Mouse (Mus musculus) embryonic facial prominence, embryonic 10.5 days (tissue): ENCODE data around the gene Coro1b. TPM values are rescaled to one million over a fixed set of nuclear protein-coding genes. Genes with fewer than 3 reads are reported as not detected.
A peak's percentile ranks its signal among the peaks of the same experiment; 100 is the strongest.

ENCODE experiments used
- DNase-seq: peaks from one replicate; pipeline ENCODE4 v3.0.0-alpha.2; 2017; ENCODE audit warnings: low spot score
- H3K27ac ChIP-seq: fragments of 300-500 bp; sonication (generic); replicated peaks from 2 replicates; pipeline ENCODE4 v1.5.1; 2016; ENCODE audit warnings: mild to moderate bottlenecking
- H3K27me3 ChIP-seq: fragments of 300-500 bp; sonication (generic); replicated peaks from 2 replicates; pipeline ENCODE4 v1.6.1; 2016; ENCODE audit warnings: low read depth, mild to moderate bottlenecking; ENCODE audit not compliant: poor library complexity, severe bottlenecking
- H3K36me3 ChIP-seq: fragments of 300-500 bp; sonication (generic); replicated peaks from 2 replicates; pipeline ENCODE4 v1.6.1; 2016; ENCODE audit warnings: mild to moderate bottlenecking, moderate library complexity
- H3K4me1 ChIP-seq: fragments of 300-500 bp; sonication (generic); 2 replicates; pipeline ENCODE4 v1.6.1; 2016
- H3K4me3 ChIP-seq: fragments of 300-500 bp; sonication (generic); 2 replicates; pipeline ENCODE4 v1.5.1; 2016; ENCODE audit warnings: mild to moderate bottlenecking, moderate library complexity
- H3K9me3 ChIP-seq: fragments of 300-500 bp; sonication (generic); 2 replicates; pipeline ENCODE4 v1.6.1; 2016; ENCODE audit warnings: mild to moderate bottlenecking
- WGBS: fragments of 180-500 bp; shearing (Covaris S2); methylation state at CpG from one replicate; pipeline ENCODE4 v1.1.7; 2016; 5-methylcytosine and 5-hydroxymethylcytosine counted together
- polyA plus RNA-seq: library from polyadenylated mRNA; unstranded; fragments of >200 nt; fragmentation: Nextera tagmentation; extraction: Ambion mirVana; gene quantifications from 2 replicates; pipeline ENCODE4 v1.2.1, GENCODE M21; 2016

Gene Coro1b
- polyA plus RNA-seq, 1 experiment from 2014 or later = 130 TPM

DNA sequence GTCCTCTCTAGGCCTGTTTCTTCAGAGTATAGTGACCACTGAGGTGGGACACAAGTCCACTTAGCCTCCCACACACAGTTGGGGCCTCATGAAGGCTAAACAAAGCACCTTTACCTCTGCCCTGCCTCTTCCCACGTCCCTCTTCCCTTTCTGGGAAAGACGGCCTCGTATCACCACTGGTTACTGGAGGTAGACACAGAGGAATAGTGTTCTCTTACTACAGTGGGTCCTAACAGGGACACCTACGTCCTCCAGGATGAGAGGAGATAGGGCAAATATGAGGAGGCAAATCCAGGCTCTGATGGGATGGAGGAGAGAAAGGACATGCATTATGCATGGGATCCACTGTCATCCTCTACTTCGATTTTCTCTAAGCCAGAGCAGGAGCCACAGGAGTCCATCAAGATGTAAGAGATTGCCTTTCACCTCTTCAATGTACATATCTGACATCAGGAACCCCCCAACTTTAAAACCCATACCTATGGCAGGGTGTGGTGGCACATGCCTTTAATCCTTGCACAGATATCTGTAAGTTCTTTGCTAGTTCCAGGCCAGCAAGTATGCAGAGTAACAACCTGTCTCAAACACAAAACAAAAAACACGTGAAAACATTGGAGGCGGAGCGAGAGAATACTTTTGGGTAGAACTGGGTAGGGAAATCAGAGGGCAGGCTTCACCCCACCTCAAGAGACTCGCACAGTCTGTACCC is 483 bp upstream of the Coro1b start:
- Histone ChIP-seq H3K9me3 (peaks cover 3% of the 10 kb centered on the region; the same call in 1 of the 2 replicates), H3K27ac (peak overlapping the region; percentile 88), H3K4me3 (peak overlapping the region; percentile 88), H3K36me3 (peaks cover 32% of the 10 kb centered on the region), H3K4me1 (peaks cover 29% of the 10 kb centered on the region), H3K27me3 (no peaks in the 10 kb centered on the region)
- WGBS = 34% methylated on average over 9 of the region's 9 CpGs
- DNase-seq = no peak

DNA sequence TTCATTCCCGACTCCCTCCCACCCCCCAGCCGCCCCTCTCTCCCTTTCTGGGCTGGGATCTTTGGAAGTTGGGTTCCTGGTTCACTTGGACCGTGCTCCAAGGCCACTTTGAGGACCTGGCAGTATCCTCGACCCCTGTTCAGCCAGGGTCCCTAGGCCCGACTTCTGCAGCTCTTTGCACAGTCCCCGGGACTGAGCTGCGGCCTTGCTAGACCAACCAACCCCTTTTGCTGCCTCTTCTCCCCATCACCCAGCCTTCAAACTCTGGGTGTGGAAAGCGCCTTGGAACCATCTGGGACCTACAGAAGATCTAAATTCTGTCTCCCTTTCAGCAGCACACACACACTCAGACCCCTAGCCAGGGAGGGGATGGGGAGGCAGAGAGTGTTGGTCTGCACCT is 400 bp downstream of the Coro1b start:
- Histone ChIP-seq H3K36me3 (peaks cover 41% of the 10 kb centered on the region), H3K27ac (peak overlapping the region; percentile 88), H3K9me3 (peaks cover 3% of the 10 kb centered on the region; the same call in 1 of the 2 replicates), H3K4me1 (peaks cover 32% of the 10 kb centered on the region), H3K4me3 (peak overlapping the region; percentile 88), H3K27me3 (no peaks in the 10 kb centered on the region)
- no peak for DNase-seq
- whole genome bisulfite sequencing = 5% methylated on average over 8 of the region's 8 CpGs

DNA sequence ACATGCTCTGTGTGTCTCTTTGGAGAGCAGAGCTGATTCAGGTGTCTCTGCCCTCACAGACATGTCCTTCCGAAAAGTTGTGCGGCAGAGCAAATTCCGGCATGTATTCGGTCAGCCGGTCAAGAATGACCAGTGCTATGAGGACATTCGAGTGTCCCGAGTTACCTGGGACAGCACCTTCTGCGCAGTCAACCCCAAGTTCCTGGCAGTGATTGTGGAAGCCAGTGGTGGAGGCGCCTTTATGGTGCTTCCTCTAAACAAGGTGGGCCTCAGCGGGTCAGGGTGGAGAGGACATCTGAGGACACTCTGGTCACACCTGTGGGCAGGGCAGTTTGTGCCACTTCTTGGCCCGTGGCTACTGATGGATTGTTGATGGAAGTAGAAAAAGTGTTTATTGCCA is 864 bp downstream of the Coro1b start:
- H3K4me3 ChIP-seq = peak overlapping the region; percentile 88
- H3K9me3 ChIP-seq = peaks cover 3% of the 10 kb centered on the region; the same call in 1 of the 2 replicates
- H3K27ac ChIP-seq = 0 out of 2 replicates have a peak overlapping the region, but pooled peaks have one; percentile 88
- DNase-seq = no peak
- 90% methylated on average over 11 of the region's 11 CpGs for WGBS
- no peaks in the 10 kb centered on the region for H3K27me3 ChIP-seq
- H3K4me1 ChIP-seq = peaks cover 35% of the 10 kb centered on the region
- peaks cover 44% of the 10 kb centered on the region for H3K36me3 ChIP-seq

DNA sequence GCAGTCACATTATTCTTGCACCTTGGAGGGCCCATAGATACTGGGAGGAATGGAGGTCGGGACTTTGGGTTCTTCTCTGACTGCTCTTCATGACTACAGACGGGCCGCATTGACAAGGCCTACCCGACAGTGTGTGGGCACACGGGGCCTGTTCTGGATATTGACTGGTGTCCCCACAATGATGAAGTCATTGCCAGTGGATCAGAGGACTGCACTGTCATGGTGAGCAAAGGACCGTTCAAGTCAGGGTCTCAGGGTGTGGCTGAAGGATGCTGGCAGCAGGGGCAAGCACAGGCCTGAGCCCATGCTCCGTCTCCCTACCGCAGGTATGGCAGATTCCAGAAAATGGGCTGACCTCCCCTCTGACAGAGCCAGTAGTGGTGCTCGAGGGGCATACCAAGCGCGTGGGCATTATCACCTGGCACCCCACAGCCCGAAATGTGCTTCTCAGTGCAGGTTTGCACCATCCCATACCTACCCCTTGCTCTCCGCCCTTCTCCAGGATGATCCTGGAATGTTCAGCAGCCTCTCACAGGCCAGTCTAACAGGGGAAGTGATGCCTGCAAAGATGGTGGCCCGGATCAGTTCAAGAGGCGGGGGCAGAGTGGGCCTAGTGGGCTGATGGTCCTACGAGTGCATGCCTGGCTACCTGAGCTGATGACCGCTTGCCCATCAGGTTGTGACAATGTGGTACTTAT is 1.5 kb downstream of the Coro1b start:
- H3K4me3 ChIP-seq = peak overlapping the region; percentile 88

DNA sequence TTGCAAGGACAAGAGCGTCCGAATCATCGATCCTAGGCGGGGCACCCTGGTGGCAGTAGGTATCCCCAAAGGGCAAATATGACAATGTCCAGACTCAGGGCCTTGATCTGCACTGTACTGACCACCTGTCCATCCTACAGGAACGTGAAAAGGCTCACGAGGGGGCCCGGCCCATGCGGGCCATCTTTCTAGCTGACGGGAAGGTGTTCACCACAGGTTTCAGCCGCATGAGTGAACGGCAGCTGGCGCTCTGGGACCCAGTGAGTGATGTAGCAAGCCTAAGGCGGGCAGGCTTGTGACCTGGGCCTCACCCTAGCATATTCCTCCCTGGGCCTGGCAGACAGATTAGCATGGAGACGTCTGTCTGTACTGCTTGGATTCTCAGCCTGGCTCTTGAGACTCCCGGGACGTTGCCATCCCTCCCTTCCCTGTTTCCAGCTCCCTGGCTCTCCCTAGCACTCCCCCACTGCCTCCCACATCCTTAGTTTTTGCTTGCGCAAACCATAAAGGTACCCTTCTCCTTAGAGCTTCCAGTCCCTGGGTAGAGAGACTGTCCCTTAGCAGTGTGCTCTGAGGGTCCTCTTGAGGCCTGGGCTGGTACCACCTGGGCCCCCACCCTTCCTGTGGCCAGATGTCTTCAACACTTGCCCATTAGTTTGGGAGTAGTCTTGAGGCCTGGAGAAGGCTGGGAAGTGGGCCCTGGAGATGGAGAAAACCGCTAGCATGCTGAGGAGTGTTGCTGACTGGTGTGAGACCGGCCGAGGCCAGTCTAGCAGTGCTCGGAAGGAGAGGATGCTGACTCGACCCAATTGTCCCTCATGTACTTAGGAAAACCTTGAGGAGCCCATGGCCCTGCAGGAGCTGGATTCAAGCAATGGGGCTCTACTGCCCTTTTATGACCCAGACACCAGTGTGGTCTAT is 2.4 kb downstream of the Coro1b start:
- WGBS = 91% methylated on average over 22 of the region's 22 CpGs
- Histone ChIP-seq H3K4me1 (peaks cover 38% of the 10 kb centered on the region), H3K27me3 (no peaks in the 10 kb centered on the region), H3K9me3 (no peaks in the 10 kb centered on the region), H3K27ac (no peak overlapping the region), H3K36me3 (peaks cover 54% of the 10 kb centered on the region), H3K4me3 (0 out of 2 replicates have a peak overlapping the region, but pooled peaks have one; percentile 13)
- no peak for DNase-seq

More for the DNA sequence above, 1.5 kb downstream of the Coro1b start:
- Histone ChIP-seq H3K27ac (no peak overlapping the region), H3K36me3 (peaks cover 45% of the 10 kb centered on the region), H3K9me3 (peaks cover 3% of the 10 kb centered on the region; the same call in 1 of the 2 replicates), H3K27me3 (no peaks in the 10 kb centered on the region), H3K4me1 (peaks cover 35% of the 10 kb centered on the region)
- no peak for DNase-seq
- WGBS = 94% methylated on average over 17 of the region's 17 CpGs

DNA sequence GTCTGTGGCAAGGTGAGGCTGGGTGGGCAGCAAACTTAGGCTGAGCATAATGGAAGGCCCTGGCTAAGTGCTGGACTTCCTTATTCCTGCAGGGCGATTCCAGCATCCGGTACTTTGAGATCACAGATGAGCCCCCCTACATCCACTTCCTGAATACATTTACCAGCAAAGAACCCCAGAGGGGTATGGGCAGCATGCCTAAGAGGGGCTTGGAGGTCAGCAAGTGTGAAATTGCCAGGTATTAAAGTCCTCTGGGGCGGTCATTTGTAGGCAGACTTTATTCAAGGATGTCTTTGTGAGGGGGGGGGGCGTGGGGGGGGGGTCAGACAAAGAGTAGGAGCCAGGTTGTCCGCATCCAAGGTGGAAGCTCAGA is 3.1 kb downstream of the Coro1b start:
- DNase-seq = no peak
- Histone ChIP-seq H3K27me3 (no peaks in the 10 kb centered on the region), H3K4me1 (peaks cover 42% of the 10 kb centered on the region), H3K9me3 (no peaks in the 10 kb centered on the region), H3K4me3 (no peak overlapping the region), H3K36me3 (peaks cover 60% of the 10 kb centered on the region), H3K27ac (no peak overlapping the region)
- WGBS = 74% methylated on average over 5 of the region's 5 CpGs

DNA sequence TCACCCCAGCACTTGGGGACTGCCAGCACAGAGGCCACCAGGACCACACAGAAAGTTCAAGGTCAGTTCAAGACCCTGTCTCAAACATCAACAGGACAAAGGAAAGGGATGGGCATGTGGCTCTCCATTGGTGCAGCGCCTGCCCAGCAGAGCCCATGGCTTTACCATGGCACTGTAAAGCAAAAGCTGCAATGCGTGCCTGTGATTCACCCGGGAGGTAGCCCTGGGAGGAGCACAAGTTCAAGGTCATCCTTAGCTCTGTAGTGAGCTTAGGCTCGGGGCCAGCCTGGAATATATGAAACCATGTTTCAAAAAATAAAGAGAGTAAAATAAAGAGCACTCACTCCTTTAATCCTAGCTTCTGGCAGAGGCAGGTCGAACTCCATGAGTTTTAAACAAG is 3.5 kb downstream of the Coro1b start:
- no peak overlapping the region for H3K4me3 ChIP-seq

DNA sequence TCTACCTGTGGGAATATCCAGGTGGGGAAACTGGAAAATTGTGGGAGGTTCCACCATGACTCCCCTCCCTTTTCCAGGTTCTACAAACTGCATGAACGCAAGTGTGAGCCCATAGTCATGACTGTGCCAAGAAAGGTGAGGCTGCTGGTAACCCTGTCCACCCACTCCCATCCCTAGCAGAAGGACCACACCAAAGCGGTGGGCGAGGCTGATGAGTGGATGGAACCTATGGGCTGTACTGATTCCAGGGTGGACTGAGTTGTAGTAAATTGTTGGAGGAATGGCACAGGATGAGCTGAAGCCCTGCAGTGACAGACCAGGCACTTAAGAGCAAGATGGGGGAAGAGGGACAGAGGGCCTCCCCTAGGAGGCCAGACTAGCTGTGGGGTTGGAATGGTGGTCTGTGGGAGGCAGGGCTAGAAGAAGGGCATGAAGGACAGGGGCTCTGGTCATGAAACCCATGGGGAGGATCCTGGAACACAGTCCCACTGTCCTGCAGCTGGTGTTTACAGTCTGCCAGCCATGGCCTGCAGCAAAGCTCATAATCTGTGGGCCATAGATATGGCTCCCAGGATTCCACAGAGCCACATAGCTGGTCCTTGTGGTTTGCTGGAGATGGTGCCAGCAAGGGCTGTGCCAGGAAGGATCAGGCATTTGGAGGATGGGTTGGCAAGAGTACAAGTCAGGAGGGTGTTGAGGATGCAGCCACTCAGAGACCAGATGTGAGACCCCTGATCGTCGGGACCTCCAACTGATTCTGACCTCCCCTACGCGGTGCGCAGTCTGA is 4.2 kb downstream of the Coro1b start:
- no peak overlapping the region for H3K4me3 ChIP-seq
- no peak overlapping the region for H3K27ac ChIP-seq
- peaks cover 72% of the 10 kb centered on the region for H3K36me3 ChIP-seq
- H3K4me1 ChIP-seq = peaks cover 41% of the 10 kb centered on the region
- H3K27me3 ChIP-seq = no peaks in the 10 kb centered on the region
- 85% methylated on average over 8 of the region's 8 CpGs for whole genome bisulfite sequencing
- H3K9me3 ChIP-seq = no peaks in the 10 kb centered on the region
- no peak for DNase-seq

More for the DNA sequence above, 3.5 kb downstream of the Coro1b start:
- Histone ChIP-seq H3K9me3 (no peaks in the 10 kb centered on the region), H3K27ac (no peak overlapping the region), H3K36me3 (peaks cover 65% of the 10 kb centered on the region), H3K4me1 (peaks cover 42% of the 10 kb centered on the region), H3K27me3 (no peaks in the 10 kb centered on the region)
- DNase-seq = no peak
- WGBS = 91% methylated on average over 5 of the region's 5 CpGs

DNA sequence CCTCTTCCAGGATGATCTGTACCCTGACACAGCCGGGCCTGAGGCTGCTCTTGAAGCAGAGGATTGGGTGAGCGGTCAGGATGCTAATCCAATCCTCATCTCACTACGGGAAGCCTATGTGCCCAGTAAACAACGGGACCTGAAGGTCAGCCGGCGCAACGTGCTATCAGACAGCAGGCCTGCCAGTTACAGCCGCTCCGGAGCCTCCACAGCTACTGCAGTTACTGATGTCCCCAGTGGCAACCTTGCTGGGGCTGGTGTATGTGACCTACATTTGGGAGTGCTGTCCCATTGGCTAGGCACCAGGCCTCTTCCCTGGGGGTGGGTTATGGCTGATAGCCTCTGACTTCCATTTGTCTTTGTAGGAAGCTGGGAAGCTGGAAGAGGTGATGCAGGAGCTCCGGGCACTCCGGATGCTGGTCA is 4.8 kb downstream of the Coro1b start, which contains the start of gene Ptprcap:
Gene Ptprcap, plus strand, starts transcription at position 373 of the 423 bp plus-strand sequence.
- Histone ChIP-seq H3K9me3 (no peaks in the 10 kb centered on the region), H3K27ac (no peak within 1 kb of the TSS), H3K4me3 (no peak within 1 kb of the TSS), H3K4me1 (peaks cover 35% of the 10 kb centered on the region), H3K27me3 (no peaks in the 10 kb centered on the region), H3K36me3 (peaks cover 78% of the 10 kb centered on the region)
- 77% methylated on average over 11 of the region's 11 CpGs for WGBS
- no peak for DNase-seq

DNA sequence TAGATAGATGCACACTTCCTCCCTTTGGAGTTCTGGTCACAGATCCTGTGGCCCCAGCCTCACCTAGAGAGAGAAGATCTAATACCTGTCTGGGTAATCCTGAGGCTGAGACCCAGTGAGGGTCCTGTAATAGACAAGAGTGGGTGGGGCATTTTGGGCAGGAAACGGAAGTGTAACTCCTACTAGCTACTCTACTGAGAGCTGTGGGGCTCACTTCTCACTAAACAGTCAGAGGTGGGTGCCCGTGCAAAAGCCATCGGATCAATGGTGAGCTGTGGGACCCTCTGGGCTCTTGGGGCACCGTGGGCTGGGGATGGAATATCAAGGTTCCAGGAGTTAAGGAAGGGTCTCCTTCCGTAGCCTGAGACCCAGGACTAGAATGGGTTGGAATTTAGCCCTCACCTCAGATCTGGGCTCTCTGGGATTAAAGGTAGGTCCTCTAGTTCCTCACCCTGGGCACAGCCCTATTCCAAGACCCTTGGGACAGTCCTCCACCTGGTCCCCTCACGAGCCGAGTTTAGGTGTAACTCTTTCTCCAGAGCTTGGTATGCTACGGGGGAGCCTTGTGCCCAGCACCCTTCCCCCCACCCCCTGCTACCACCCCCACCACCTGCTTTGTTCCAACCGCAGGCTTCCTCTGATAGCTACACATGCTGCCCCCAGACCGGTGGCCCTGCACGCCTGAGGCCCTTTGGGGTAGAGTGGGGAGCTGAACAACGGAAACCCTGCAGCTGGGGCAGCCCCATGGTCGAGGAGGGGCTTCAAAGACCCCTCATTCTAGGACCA is 6.2 kb downstream of the Coro1b start:
- Histone ChIP-seq H3K36me3 (peaks cover 92% of the 10 kb centered on the region), H3K4me3 (no peak overlapping the region)
- no peak for DNase-seq

More for the DNA sequence above, 6.2 kb downstream of the Coro1b start:
- 82% methylated on average over 13 of the region's 13 CpGs for whole genome bisulfite sequencing
- Histone ChIP-seq H3K4me1 (peaks cover 24% of the 10 kb centered on the region), H3K27ac (no peak overlapping the region), H3K9me3 (no peaks in the 10 kb centered on the region), H3K27me3 (no peaks in the 10 kb centered on the region)
